Mouse (Mus musculus) splenic B cell, adult 2 months (primary cell): ENCODE measurements around the gene Egfl8.
A peak's percentile ranks its signal among the peaks of the same experiment; 100 is the strongest.

Experiments used
- DNase-seq: peaks from one replicate; pipeline ENCODE4 v3.0.0-alpha.2; 2011; ENCODE audit warnings: low read depth, low spot score
- H3K27me3 ChIP-seq: 2 replicates; pipeline ENCODE4 v1.6.1; 2012; ENCODE audit warnings: mild to moderate bottlenecking, low read length, moderate library complexity, mixed read lengths; ENCODE audit not compliant: control insufficient read depth, poor library complexity, insufficient read depth, severe bottlenecking
- H3K36me3 ChIP-seq: 2 replicates; pipeline ENCODE4 v1.6.1; 2012; ENCODE audit warnings: mild to moderate bottlenecking, low read length, moderate library complexity, mixed read lengths; ENCODE audit not compliant: control insufficient read depth, poor library complexity, insufficient read depth, severe bottlenecking

Egfl8 gene

GRCm38 (mm10) chr17:34615871-34616270 is at the start of gene Egfl8:
TSS of gene Egfl8 (minus strand) at chr17:34615971.
- Histone ChIP-seq H3K36me3 (peaks cover 2% of the 10 kb centered on the region; the same call in 1 of the 2 replicates), H3K27me3 (no peaks in the 10 kb centered on the region)
- DNase-seq: no peak

DNA sequence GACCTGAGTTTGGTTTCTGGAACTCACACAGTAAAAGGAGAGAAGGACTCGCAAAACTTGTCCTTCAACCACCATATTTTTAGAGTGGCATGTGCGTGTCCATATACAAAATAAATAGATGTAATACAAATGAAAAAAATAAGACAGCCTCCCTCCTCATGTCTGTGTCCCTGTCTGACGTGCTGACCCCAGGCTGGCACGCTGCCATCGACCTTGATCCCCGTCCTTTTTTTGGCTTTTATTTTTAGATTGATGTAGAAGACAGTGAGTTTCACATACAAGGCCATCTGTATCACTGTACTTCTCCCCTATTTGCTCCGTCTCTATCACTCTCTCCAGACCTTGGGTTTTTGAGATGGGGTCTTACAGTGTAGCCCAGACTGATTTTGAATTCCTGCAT is 48.7 kb upstream of the Egfl8 start:
- no peak for DNase-seq
- Histone ChIP-seq H3K27me3 (peaks cover 6% of the 10 kb centered on the region; the same call in 1 of the 2 replicates), H3K36me3 (no peaks in the 10 kb centered on the region)

DNA sequence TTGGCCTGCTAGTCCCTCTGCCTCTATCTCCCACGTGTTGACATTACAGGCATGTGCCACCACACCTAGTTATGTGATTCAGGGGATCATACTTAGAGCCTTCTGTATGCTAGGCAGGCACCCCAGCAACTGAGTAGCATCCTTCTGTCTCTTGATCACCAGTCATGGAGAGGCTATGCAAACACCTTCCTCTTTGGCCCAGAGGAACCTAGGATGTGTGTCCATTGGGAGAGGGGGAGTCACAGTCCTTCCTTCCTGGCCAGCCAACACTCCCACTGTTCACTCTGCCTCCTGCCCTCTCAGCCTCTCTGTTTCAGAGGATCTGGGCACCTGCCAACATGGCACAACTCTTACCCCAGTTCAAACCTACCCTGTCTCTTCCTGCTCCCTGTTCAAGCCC is 47.8 kb upstream of the Egfl8 start:
- no peak for DNase-seq
- H3K27me3 ChIP-seq: peaks cover 6% of the 10 kb centered on the region; the same call in 1 of the 2 replicates
- no peaks in the 10 kb centered on the region for H3K36me3 ChIP-seq

GRCm38 (mm10) chr17:34662978-34663377 is 47.2 kb upstream of the Egfl8 start:
- DNase-seq: no peak
- peaks cover 6% of the 10 kb centered on the region; the same call in 1 of the 2 replicates for H3K27me3 ChIP-seq
- H3K36me3 ChIP-seq: no peaks in the 10 kb centered on the region

DNA sequence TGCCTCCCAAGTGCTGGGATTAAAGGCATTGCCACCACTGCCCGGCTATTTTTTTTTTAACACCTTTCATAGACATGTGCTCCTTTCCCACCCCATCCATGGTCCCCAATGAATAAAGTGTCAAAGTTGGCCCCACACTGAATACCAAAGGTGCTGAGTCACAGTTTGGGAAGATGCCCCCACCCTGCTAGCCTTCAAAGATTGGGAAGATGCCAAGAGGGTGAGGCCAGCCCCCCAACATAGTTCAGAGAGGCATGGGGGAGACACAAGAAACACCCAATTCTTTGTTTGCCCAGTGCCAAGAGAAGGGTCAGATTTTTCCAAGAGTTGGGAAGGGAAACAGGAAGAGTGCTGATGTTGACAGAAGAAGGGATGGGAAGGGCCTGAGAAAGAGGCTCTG is 46.7 kb upstream of the Egfl8 start:
- Histone ChIP-seq H3K27me3 (peaks cover 6% of the 10 kb centered on the region; the same call in 1 of the 2 replicates), H3K36me3 (no peaks in the 10 kb centered on the region)
- DNase-seq: no peak

GRCm38 (mm10) chr17:34661121-34661591 is 45.4 kb upstream of the Egfl8 start:
- Histone ChIP-seq H3K36me3 (no peaks in the 10 kb centered on the region), H3K27me3 (peaks cover 6% of the 10 kb centered on the region; the same call in 1 of the 2 replicates)
- no peak for DNase-seq

GRCm38 (mm10) chr17:34660259-34660820 is 44.6 kb upstream of the Egfl8 start:
- no peaks in the 10 kb centered on the region for H3K36me3 ChIP-seq
- peaks cover 6% of the 10 kb centered on the region; the same call in 1 of the 2 replicates for H3K27me3 ChIP-seq
- no peak for DNase-seq

DNA sequence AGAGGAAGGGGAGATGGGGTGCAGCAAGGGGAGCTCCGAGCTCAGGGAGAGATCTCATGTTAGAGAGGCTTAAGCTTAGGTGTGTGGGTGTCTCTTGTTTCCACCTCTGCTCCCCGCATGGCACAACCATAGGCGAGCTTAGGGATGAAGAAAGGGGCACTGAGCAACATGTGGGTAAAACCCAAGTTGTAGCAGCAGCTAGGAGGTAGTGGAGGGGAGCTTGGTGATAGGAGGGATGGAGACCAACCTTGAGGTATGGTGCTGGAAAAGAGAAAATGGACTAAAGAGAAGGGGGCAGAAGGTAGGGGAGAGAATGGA is 44.1 kb upstream of the Egfl8 start:
- no peak for DNase-seq
- H3K36me3 ChIP-seq: no peaks in the 10 kb centered on the region

DNA sequence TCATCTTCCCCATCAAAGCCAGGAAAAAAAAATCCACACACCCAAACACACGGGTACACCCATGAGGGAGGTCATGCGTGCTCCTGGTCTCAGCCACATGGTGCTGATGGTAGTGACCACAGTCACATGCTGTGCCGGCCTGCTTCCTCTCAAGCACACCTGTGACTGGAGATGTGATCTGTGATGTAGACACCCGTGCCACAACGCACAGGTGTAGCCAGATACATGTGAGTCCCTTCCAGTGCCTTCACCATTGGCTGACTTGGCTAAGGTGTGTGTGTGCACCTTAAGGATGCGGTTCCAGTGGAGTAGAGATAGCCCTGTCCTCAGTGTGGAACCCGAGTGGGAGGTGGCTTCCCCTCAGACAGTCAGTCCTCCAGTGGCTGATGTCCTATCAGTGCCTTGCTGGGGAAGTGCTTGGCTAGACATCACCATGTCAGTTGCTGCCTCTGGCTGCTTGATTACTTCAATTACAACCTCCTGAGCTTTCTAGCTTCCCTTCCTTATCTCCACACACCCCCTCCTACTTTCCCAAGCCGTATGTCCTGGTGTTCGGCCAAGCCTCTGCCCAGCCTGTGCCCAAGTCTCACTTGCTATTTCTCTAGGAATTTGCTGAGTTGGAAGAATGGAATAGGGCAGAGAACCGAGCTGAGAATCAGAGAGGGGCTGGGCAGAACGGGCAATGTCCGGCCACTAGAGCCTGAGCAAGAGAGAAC is 43.6 kb upstream of the Egfl8 start:
- peak; percentile 45 for DNase-seq
- H3K36me3 ChIP-seq: 0 out of 2 replicates have a peak, but pooled peaks cover under 1% of the 10 kb centered on the region
- peaks cover 4% of the 10 kb centered on the region; the same call in 1 of the 2 replicates for H3K27me3 ChIP-seq

More for the DNA sequence above, 44.1 kb upstream of the Egfl8 start:
- peaks cover 6% of the 10 kb centered on the region; the same call in 1 of the 2 replicates for H3K27me3 ChIP-seq

GRCm38 (mm10) chr17:34658591-34658990 is 42.8 kb upstream of the Egfl8 start:
- H3K27me3 ChIP-seq: peaks cover 4% of the 10 kb centered on the region; the same call in 1 of the 2 replicates
- 0 out of 2 replicates have a peak, but pooled peaks cover 2% of the 10 kb centered on the region for H3K36me3 ChIP-seq
- no peak for DNase-seq

- DNase-seq: no peak
- Histone ChIP-seq H3K36me3 (0 out of 2 replicates have a peak, but pooled peaks cover 2% of the 10 kb centered on the region), H3K27me3 (peaks cover 4% of the 10 kb centered on the region; the same call in 1 of the 2 replicates)
Observed at GRCm38 (mm10) chr17:34658145-34658544, 42.4 kb upstream of the Egfl8 start.

DNA sequence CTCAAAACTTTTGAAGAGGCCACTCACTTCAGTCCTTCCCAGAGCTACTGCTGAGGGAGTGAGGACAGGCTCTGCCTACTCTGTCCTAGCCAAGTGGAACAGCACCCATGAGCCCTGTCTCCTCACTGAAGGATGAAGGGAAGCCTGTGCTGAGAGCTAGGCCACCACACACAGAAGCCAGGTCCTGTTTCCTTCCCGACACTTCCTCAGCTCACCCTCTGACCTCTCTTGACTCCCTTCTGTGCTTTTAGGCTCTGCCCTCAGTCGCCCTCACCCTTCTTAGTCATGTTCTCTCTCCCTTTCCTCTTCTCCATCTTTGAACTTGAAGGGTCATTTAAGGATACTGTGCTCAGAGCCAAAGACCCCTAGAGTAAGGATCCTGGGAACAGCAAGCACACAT is 41.5 kb upstream of the Egfl8 start:
- peaks cover 4% of the 10 kb centered on the region; the same call in 1 of the 2 replicates for H3K27me3 ChIP-seq
- H3K36me3 ChIP-seq: peaks cover 6% of the 10 kb centered on the region; the same call in 1 of the 2 replicates
- no peak for DNase-seq

DNA sequence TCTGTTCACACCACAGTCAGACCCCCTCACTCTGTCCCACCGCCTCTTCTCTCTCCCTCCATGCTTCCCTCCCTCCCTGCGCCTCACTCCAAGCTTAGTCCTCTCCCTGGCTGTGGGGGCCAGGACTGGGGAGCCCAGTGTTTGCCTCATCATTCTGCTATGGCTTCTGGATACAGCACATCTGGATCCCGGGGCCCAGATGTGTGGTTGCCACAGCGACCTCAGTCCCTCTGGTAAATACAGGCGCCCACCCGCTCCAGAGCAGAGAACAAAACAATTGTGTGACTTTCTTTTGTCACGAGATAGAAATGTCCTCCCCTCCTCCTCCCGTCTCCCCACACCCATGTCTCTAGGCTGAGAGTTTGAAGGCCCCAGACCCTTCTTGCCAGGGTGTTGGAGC is 40.9 kb upstream of the Egfl8 start:
- Histone ChIP-seq H3K36me3 (peaks cover 6% of the 10 kb centered on the region), H3K27me3 (peaks cover 3% of the 10 kb centered on the region; the same call in 1 of the 2 replicates)
- no peak for DNase-seq

GRCm38 (mm10) chr17:34655581-34655991 is 39.8 kb upstream of the Egfl8 start:
- DNase-seq: no peak
- Histone ChIP-seq H3K36me3 (peaks cover 8% of the 10 kb centered on the region), H3K27me3 (no peaks in the 10 kb centered on the region)

GRCm38 (mm10) chr17:34655160-34655559 is 39.4 kb upstream of the Egfl8 start:
- no peak for DNase-seq
- Histone ChIP-seq H3K27me3 (no peaks in the 10 kb centered on the region), H3K36me3 (peaks cover 9% of the 10 kb centered on the region)
